Mouse (Mus musculus) ES-E14 (cell line): ENCODE results near the gene Olfr808. TPM values are rescaled to one million over a fixed set of nuclear protein-coding genes. Genes with fewer than 3 reads are reported as not detected.

Experiments
- DNase-seq: peaks from one replicate; pipeline ENCODE4 v3.0.0-alpha.2; 2013; ENCODE audit warnings: low read depth, low spot score
- H3K27ac ChIP-seq: 2 replicates; pipeline ENCODE4 v1.5.1; 2012; ENCODE audit warnings: low read depth, mild to moderate bottlenecking, low read length, moderate library complexity, mixed read lengths; ENCODE audit not compliant: poor library complexity, insufficient read depth, severe bottlenecking
- H3K36me3 ChIP-seq: 2 replicates; pipeline ENCODE4 v1.6.1; 2012; ENCODE audit warnings: mild to moderate bottlenecking, low read length, moderate library complexity, mixed read lengths; ENCODE audit not compliant: control insufficient read depth, poor library complexity, insufficient read depth, severe bottlenecking
- H3K4me1 ChIP-seq, 2 experiments: fragments of 150-350 bp in 1 of 2; sonication (generic) in 1 of 2; 2 replicates each; pipeline ENCODE4 v1.6.1; 2012; ENCODE audit warnings: low read length in 2 of 2, mild to moderate bottlenecking in 1 of 2, mixed read lengths in 1 of 2; ENCODE audit not compliant: control insufficient read depth in 2 of 2, insufficient read depth in 2 of 2, poor library complexity in 1 of 2
- H3K4me3 ChIP-seq, 2 experiments: fragments of 150-350 bp in 1 of 2; sonication (generic) in 1 of 2; 2 replicates each; pipeline ENCODE4 v1.5.1; 2012; ENCODE audit warnings: low read length in 2 of 2, low read depth in 1 of 2, mild to moderate bottlenecking in 1 of 2, mixed read lengths in 1 of 2; ENCODE audit not compliant: insufficient read depth in 1 of 2, poor library complexity in 1 of 2, severe bottlenecking in 1 of 2
- H3K9ac ChIP-seq: 2 replicates; pipeline ENCODE4 v1.6.1; 2012; ENCODE audit warnings: low read depth, mild to moderate bottlenecking, low read length, mixed read lengths; ENCODE audit not compliant: poor library complexity, insufficient read depth, severe bottlenecking
- H3K9me3 ChIP-seq: fragments of 150-350 bp; sonication (generic); 2 replicates; pipeline ENCODE4 v1.6.1; 2012; ENCODE audit warnings: low read depth, mild to moderate bottlenecking, low read length; ENCODE audit not compliant: control insufficient read depth, insufficient read depth
- CHD2 ChIP-seq: IDR thresholded peaks from 2 replicates; pipeline ENCODE4 v1.6.1; 2014; ENCODE audit warnings: mild to moderate bottlenecking, low read depth, low read length, inconsistent platforms
- HCFC1 ChIP-seq: IDR thresholded peaks from 2 replicates; pipeline ENCODE4 v1.6.1; 2012; ENCODE audit warnings: low read length, inconsistent platforms, borderline replicate concordance; ENCODE audit not compliant: insufficient read depth
- MAFK ChIP-seq: IDR thresholded peaks from 2 replicates; pipeline ENCODE4 v1.6.1; 2014; ENCODE audit warnings: mild to moderate bottlenecking, low read depth, low read length, inconsistent platforms; ENCODE audit not compliant: insufficient read depth
- ZC3H11A ChIP-seq: IDR thresholded peaks from 2 replicates; pipeline ENCODE4 v1.6.1; 2012; ENCODE audit warnings: low read depth, mild to moderate bottlenecking, inconsistent platforms, low read length, borderline replicate concordance
- ZNF384 ChIP-seq: IDR thresholded peaks from 2 replicates; pipeline ENCODE4 v1.6.1; 2012; ENCODE audit warnings: low read depth, low read length, inconsistent platforms
- in situ Hi-C, 2 experiments: fragments of 600-800 bp; cut with MboI; formaldehyde crosslinking; loops; one replicate each; pipeline ENCODE4 v1.15.1; 2025; ENCODE audit warnings: low sequenced_read_pairs in 2 of 2, inconsistent platforms in 1 of 2; ENCODE audit not compliant: unreplicated experiment in 2 of 2
- total RNA-seq: library from RNA; depleted of rRNA; stranded (reverse); fragments of 300-350 nt; gene quantifications from 2 replicates; pipeline ENCODE4 v1.2.3, GENCODE M21; 2012; rRNA removed

Olfr808 gene
- total RNA-seq, 1 experiment = not detected

- H3K9ac ChIP-seq = no peak overlapping the region
- no peak overlapping the region for H3K27ac ChIP-seq
- in situ Hi-C loops = no loop called here
- no peaks in the 10 kb centered on the region for H3K9me3 ChIP-seq
- TF ChIP-seq CHD2 = no peak
- no peak for TF ChIP-seq ZC3H11A
- no peak for TF ChIP-seq ZNF384
- no peak for TF ChIP-seq HCFC1
- TF ChIP-seq MAFK = no peak
- H3K4me3 ChIP-seq = no peak overlapping the region
- DNase-seq = no peak
- H3K4me1 ChIP-seq = no peaks in the 10 kb centered on the region
- no peaks in the 10 kb centered on the region for H3K36me3 ChIP-seq
Measured at GRCm38 (mm10) chr10:129778123-129778522, 12.8 kb downstream of the Olfr808 start.

GRCm38 (mm10) chr10:129794817-129795216 lies 29.5 kb downstream of the Olfr808 start, which contains the start of gene Olfr810:
Gene Olfr810 (minus strand): TSS chr10:129794917.
- H3K36me3 ChIP-seq = no peaks in the 10 kb centered on the region
- in situ Hi-C loops = no loop called here
- TF ChIP-seq ZC3H11A (no peak), CHD2 (no peak), MAFK (no peak), ZNF384 (no peak), HCFC1 (no peak)
- no peak within 1 kb of the TSS for H3K9ac ChIP-seq
- H3K9me3 ChIP-seq = no peaks in the 10 kb centered on the region
- H3K4me3 ChIP-seq = no peak within 1 kb of the TSS
- H3K27ac ChIP-seq = no peak within 1 kb of the TSS
- H3K4me1 ChIP-seq = no peaks in the 10 kb centered on the region
- no peak for DNase-seq

- in situ Hi-C loops = no loop called here
- Histone ChIP-seq H3K27ac (no peak within 1 kb of the TSS), H3K9me3 (no peaks in the 10 kb centered on the region), H3K36me3 (no peaks in the 10 kb centered on the region), H3K4me3 (no peak within 1 kb of the TSS), H3K4me1 (no peaks in the 10 kb centered on the region), H3K9ac (no peak within 1 kb of the TSS)
- DNase-seq = no peak
- TF ChIP-seq ZC3H11A (no peak), ZNF384 (no peak), HCFC1 (no peak), CHD2 (no peak), MAFK (no peak)
Measured at GRCm38 (mm10) chr10:129804296-129804695, 39.0 kb downstream of the Olfr808 start, which contains the start of gene Olfr811. Gene Olfr811 (minus strand): TSS chr10:129804396.

Other genes with a start within 250 kb of the Olfr808 start
- not detected in 2 replicates for gene Olfr791, start 243.7 kb upstream of the Olfr808 start, total RNA-seq
- not detected in 2 replicates for gene Olfr792, start 226.3 kb upstream of the Olfr808 start, total RNA-seq
- not detected in 2 replicates for gene Olfr794, start 197.8 kb upstream of the Olfr808 start, total RNA-seq
- not detected in 2 replicates for gene Olfr796, start 152.9 kb upstream of the Olfr808 start, total RNA-seq
- gene Olfr798, start 137.5 kb upstream of the Olfr808 start, total RNA-seq = not detected in 2 replicates
- gene Olfr799, start 128.0 kb upstream of the Olfr808 start, total RNA-seq = not detected in 2 replicates
- gene Olfr800, start 107.8 kb upstream of the Olfr808 start, total RNA-seq = not detected in 2 replicates
- not detected in 2 replicates for gene Olfr801, start 91.6 kb upstream of the Olfr808 start, total RNA-seq
- not detected in 2 replicates for gene Olfr802, start 77.3 kb upstream of the Olfr808 start, total RNA-seq
- gene Olfr803, start 71.2 kb upstream of the Olfr808 start, total RNA-seq = not detected in 2 replicates
- not detected in 2 replicates for gene Olfr804, start 62.3 kb upstream of the Olfr808 start, total RNA-seq
- not detected in 2 replicates for gene Olfr805, start 36.1 kb upstream of the Olfr808 start, total RNA-seq
- gene Olfr806, start 23.6 kb upstream of the Olfr808 start, total RNA-seq = not detected in 2 replicates
- not detected in 2 replicates for gene Olfr807, start 7.7 kb upstream of the Olfr808 start, total RNA-seq
- gene Olfr809, start 9.2 kb downstream of the Olfr808 start, total RNA-seq = not detected in 2 replicates
- gene Olfr810, start 29.4 kb downstream of the Olfr808 start, total RNA-seq = not detected in 2 replicates
- not detected in 2 replicates for gene Olfr811, start 38.9 kb downstream of the Olfr808 start, total RNA-seq
- not detected in 2 replicates for gene Olfr812, start 80.6 kb downstream of the Olfr808 start, total RNA-seq
- gene Olfr813, start 89.9 kb downstream of the Olfr808 start, total RNA-seq = not detected in 2 replicates
- gene Olfr814, start 114.4 kb downstream of the Olfr808 start, total RNA-seq = 0.22 and 0.26 TPM in 2 replicates
- 0.58 and 0.63 TPM in 2 replicates for gene Olfr815, start 140.4 kb downstream of the Olfr808 start, total RNA-seq
- not detected in 2 replicates for gene Olfr816, start 150.1 kb downstream of the Olfr808 start, total RNA-seq
- not detected in 2 replicates for gene Olfr818, start 183.6 kb downstream of the Olfr808 start, total RNA-seq
- not detected in 2 replicates for gene Olfr819, start 201.8 kb downstream of the Olfr808 start, total RNA-seq
- not detected in 2 replicates for gene Olfr247, start 210.7 kb downstream of the Olfr808 start, total RNA-seq
- gene Gm10310, start 219.6 kb downstream of the Olfr808 start, total RNA-seq = not detected in 2 replicates
- not detected in 2 replicates for gene Olfr820, start 247.1 kb downstream of the Olfr808 start, total RNA-seq